Mouse (Mus musculus) spleen, adult 18-20 months (tissue): ENCODE results near the gene Bhlhe40.

Experiments
- DNase-seq, 2 experiments: peaks; one replicate each; pipeline ENCODE4 v3.0.0; 2022; ENCODE audit warnings: mixed read lengths in 2 of 2

The Bhlhe40 gene

GRCm38 (mm10) chr6:108660206-108660877, at the start of gene Bhlhe40:
Gene Bhlhe40, plus strand, starts transcription at chr6:108660629.
- DNase-seq, result peak; percentile 76 to 82

GRCm38 (mm10) chr6:108611663-108612062, 48.8 kb upstream of the Bhlhe40 start:
- no peak for DNase-seq

- DNase-seq, result no peak
These were observed 42.4 kb upstream of the Bhlhe40 start for GRCm38 (mm10) chr6:108618025-108618424.

GRCm38 (mm10) chr6:108623028-108623565, 37.3 kb upstream of the Bhlhe40 start:
- no peak for DNase-seq

GRCm38 (mm10) chr6:108624915-108625314, 35.5 kb upstream of the Bhlhe40 start:
- DNase-seq, result no peak

- peak; percentile 48 to 56 for DNase-seq
These were observed 29.7 kb upstream of the Bhlhe40 start for GRCm38 (mm10) chr6:108630701-108631100.

GRCm38 (mm10) chr6:108638157-108638833, 22.1 kb upstream of the Bhlhe40 start:
- DNase-seq, result no peak

GRCm38 (mm10) chr6:108642020-108642419, 18.4 kb upstream of the Bhlhe40 start:
- DNase-seq, result no peak

- no peak for DNase-seq
These were observed 17.4 kb upstream of the Bhlhe40 start for GRCm38 (mm10) chr6:108643035-108643434.

GRCm38 (mm10) chr6:108644311-108644710, 16.1 kb upstream of the Bhlhe40 start:
- no peak for DNase-seq

- DNase-seq, result no peak
These were observed 13.3 kb upstream of the Bhlhe40 start for GRCm38 (mm10) chr6:108647094-108647493.

- DNase-seq, result no peak
These were observed 12.4 kb upstream of the Bhlhe40 start for GRCm38 (mm10) chr6:108648072-108648471.

- DNase-seq, result peak in 1 of 2 experiments; percentile 24
These were observed 4.6 kb upstream of the Bhlhe40 start for GRCm38 (mm10) chr6:108655861-108656260.

- DNase-seq, result no peak
These were observed 2.4 kb upstream of the Bhlhe40 start for GRCm38 (mm10) chr6:108658051-108658415.

- peak; percentile 34 to 50 for DNase-seq
These were observed 1.8 kb upstream of the Bhlhe40 start for GRCm38 (mm10) chr6:108658416-108659201.

GRCm38 (mm10) chr6:108659221-108659725, 1.2 kb upstream of the Bhlhe40 start:
- peak; percentile 81 to 83 for DNase-seq

GRCm38 (mm10) chr6:108659726-108660205, 663 bp upstream of the Bhlhe40 start:
- peak; percentile 62 to 63 for DNase-seq

- no peak for DNase-seq
These were observed 505 bp downstream of the Bhlhe40 start for GRCm38 (mm10) chr6:108660878-108661389.

GRCm38 (mm10) chr6:108661412-108661811, 983 bp downstream of the Bhlhe40 start:
- peak; percentile 79 to 93 for DNase-seq

- no peak for DNase-seq
These were observed 1.5 kb downstream of the Bhlhe40 start for GRCm38 (mm10) chr6:108661890-108662289.

- DNase-seq, result no peak
These were observed 2.1 kb downstream of the Bhlhe40 start for GRCm38 (mm10) chr6:108662314-108663240.
